Mouse (Mus musculus) lung, postnatal 10 days (tissue): ENCODE measurements around the gene Kcnc1.

Experiments used
- DNase-seq: peaks from one replicate; pipeline ENCODE4 v3.0.0; 2021

Gene Kcnc1

DNA sequence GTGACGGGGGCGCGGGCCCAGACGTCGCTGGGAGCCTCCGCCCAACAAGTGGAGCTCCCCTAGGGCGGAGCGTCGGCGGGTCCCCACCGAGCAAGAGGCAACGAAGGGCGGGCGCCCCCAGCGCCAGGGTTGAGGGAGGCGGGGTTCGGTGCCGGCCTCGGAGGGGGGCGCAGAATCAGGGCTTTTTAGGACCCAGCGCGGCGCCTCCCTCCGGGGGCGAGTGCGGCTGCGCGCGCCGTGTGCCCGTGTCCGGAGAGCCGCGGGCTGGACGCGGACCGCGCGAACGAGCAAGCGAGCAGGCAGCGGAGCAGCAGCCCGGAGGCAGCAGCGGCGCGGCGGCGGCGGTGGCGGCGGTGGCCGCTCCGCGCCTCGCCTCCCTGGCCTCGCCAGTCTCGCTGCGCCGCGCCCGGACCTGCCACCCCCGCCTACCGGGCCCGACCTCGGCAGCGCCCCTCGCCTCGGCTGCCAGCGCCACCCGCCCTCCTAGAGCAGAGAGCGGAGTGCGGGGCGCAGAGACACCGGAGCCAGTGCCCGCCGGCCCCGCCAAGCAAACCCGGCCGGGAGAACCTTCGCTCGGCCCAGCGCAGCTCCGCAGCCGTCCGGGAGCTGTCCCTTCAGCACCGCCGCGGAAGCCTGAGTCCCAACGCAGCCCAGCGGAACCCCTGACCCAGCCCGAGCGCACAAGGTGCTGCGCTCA, at the start of gene Kcnc1:
Kcnc1 (plus strand) TSS at position 267 of the 697 bp plus-strand sequence.
- DNase-seq: peak; percentile 85

DNA sequence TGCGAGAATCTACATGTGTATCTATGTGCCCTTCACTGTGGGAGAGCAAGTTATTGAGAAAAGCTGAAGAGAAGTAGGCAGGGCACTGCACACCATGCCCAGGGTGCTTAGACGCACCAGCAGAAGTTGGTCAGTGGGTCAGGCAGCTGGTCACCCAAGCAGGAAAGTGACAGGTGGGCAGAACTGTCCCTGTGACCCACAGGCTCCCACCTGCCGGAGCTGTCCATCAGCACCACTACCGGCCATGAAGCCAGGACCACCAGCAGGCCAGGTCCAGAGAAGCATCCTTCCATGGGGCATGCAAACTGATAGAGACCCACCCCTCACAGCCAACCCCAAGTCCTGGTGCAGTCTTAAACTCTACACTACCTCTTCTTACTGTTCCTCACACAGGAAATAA, 48.6 kb upstream of the Kcnc1 start:
- no peak for DNase-seq

DNA sequence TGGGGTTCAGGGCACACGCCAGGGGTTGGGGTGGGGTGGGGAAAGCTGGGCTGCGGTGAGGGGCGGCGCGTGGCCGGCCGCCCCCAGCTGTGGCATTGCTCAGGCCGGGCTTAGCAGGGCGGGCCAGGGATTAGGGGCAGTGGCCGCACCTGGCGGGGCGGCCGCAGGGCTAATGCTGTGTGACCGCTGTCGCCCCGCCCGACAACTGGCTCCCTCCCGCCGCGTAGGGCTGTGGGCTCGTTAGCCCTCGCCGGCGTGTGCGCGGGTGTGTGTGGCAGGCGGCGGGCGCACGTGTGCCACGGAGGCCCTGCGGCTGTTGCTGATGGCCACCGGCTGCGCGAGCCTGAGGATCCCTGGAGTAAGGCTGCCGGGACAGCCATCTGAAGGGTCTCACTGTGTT, 47.5 kb upstream of the Kcnc1 start:
- DNase-seq: no peak

DNA sequence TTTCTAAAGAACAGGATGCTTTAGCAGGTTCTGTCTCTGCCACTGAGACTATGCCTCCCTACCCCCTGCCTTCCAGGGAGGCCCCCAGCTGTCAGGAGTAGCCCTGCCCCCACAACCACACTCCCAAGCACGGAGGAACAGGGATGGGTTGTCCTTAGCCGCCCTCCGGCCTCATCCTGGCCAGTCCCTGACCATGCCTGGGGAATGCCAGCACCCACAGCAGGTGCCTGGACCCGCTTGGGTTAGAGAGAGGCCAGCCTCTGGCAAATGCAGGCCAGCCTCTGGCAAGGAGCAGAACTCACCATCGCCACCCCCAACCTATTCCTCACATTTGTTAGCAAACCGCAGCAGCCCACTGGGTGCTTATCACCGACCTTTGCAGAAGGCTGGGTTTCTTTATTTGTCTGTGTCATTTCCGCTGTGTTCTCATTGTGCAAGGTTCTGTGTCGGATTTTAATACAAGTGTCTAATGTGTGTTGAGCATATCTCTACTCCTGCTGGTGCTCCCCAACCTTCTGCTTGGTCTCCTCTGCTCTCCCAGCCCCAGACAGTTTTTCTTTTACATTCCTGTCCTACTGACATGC, 46.1 kb upstream of the Kcnc1 start:
- DNase-seq: no peak

DNA sequence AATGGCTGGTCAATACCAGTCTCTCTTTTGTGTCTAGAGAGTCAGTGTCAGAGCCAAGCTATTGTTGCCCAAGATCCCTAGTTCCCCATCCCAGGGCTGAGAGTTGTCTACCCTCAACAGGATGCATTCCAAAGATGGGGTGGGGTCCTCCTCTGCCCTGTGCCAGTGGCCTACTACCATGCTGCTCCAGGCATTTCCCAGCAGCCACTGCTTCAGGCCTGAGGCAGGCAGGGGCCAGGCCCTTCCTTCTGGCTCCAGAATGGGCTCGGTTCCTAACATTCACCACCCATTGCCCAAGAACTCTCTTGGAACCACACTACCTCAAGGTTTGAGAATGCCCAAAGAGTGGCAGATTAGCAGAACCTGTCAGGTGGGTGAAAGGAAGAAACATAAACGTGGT, 43.5 kb upstream of the Kcnc1 start:
- no peak for DNase-seq

DNA sequence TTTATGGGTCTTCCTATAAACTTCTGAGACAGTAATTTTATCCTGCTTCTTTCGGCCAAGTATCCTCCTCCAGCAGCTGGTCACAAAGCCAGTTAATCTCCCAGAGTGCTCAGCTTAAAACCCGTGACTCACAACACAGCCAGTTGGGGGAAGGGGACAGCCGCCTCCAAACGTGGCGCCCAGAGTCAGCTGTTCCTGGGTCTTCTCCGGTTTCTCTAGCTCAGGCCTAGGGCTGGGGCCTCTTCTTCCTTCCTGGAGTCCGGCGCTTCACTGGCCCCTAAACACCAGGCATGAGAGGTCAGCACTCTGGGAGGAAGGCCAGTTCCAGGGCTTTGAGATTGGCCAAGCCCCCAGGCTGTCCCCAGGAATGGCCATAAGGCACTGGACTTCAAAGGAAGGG, 43.1 kb upstream of the Kcnc1 start:
- no peak for DNase-seq

DNA sequence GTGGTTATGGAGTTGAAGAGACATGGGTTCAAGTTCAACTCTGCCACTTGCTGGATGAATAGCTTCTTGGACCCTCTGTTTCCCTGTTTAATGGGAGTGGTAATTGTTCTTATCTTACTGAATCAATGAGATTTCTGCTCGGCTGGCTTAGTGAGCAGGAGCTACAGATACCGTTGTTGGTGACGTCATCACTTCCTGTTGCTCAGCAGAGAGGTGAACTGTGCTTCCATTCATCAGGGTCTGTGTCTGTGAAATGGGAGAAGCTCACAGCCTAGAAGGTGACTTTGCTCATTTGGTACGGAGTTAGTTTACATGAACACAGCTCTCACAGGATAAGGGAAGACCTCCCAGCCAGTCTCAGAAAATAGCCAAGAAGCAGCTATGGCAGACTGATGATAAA, 42.4 kb upstream of the Kcnc1 start:
- DNase-seq: no peak

DNA sequence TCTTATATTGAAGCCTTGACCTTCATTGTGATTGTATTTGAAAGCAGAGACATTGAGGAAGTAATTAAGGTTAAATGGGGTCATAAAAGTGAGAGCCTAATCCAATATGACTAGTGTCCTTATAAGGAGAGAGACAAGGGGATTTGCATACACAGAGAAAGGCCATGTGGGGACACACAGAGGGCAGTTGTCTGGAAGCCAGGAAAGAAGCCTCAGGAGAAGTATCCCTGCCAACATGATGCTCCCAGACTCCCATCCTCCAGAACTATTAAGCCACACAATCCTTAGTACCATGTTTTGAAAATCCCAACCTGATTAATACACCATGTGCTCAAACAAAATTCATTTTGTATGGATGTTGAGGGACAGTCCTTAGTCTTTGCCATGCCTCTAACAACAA, 34.5 kb upstream of the Kcnc1 start:
- no peak for DNase-seq

DNA sequence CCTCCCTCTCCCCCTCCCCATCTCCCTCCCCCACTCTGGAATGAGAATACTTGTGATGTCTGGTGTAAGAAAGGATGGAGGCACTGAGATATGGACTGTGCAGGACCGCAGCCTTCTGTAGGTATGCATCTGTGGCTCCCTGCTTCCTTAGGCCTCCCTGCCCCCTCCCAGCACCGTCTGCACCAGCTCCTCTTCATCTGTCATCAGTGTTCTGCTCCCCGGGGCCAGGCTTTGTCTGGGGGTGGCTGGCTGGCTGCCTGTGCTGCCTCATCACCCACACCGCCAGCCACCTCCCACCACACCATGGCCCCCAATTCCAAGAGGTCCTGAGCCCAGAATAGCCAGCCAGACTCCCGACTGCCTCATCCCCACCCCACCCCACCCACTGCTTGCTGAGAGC, 32.1 kb upstream of the Kcnc1 start:
- no peak for DNase-seq

DNA sequence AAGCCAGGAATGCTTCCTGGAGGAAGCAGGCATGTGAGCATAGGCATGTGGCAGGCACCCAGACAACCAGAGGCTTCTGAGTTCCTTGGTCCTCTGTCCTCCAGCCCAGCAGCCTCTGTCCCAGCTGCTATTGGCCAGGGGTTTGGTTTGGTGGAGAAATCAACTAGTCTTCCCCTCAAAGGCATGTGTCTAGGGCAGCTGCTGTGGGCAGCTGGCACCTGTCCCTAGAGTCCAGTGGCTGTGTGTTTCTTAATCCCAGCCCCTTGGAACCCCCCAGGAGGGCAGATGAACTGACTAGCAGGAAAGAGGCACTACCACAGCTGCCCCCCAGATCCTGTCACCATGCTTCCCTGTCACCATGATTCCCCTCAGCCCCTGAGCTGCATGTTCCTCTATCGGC, 30.5 kb upstream of the Kcnc1 start:
- no peak for DNase-seq

DNA sequence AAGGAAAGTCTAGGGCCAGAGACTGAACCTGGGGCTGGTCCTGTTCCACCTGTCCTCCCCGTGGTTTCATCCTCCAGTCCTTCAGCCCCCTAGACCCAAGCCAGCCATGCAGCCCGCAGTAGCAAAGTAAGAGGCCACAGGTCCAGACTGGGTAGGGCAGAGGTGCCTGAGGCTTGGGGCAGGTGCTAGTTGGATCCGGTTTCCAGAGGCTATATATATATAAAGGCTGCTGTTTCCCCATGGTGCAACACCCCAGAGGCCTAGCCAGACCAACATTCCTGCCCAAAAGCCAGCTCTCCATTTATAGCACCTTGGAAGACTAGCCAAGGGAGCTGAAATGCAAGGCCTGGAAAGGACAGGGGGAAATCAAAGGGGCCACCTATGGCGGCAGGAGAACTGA, 25.2 kb upstream of the Kcnc1 start:
- no peak for DNase-seq

DNA sequence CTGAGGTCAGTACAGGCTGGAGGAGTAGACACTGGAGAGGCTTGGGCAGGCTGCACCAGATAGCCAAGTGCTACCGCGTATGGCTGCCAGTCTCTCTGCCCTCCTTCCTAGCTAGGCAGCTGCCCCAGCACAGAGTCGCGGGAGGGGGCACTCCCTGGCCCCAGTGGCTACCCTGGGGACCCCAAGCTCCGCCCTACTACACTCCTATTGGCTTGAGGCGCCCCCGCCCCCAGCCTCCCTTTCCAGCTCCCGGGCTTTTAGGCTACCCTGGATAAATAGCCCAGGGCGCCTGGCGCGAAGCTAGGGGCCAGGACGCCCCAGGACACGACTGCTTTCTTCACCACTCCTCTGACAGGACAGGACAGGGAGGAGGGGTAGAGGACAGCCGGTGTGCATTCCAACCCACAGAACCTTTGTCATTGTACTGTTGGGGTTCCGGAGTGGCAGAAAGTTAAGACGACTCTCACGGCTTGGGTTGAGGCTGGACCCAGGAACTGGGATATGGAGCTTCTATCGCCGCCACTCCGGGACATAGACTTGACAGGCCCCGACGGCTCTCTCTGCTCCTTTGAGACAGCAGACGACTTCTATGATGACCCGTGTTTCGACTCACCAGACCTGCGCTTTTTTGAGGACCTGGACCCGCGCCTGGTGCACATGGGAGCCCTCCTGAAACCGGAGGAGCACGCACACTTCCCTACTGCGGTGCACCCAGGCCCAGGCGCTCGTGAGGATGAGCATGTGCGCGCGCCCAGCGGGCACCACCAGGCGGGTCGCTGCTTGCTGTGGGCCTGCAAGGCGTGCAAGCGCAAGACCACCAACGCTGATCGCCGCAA, 19.9 kb upstream of the Kcnc1 start, which contains the start of gene Myod1:
Myod1 (plus strand) TSS at position 303 of the 836 bp plus-strand sequence.
- DNase-seq: no peak

DNA sequence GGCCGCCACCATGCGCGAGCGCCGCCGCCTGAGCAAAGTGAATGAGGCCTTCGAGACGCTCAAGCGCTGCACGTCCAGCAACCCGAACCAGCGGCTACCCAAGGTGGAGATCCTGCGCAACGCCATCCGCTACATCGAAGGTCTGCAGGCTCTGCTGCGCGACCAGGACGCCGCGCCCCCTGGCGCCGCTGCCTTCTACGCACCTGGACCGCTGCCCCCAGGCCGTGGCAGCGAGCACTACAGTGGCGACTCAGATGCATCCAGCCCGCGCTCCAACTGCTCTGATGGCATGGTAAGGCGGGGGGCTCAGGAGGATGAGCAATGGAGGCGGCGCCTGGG, 19.3 kb upstream of the Kcnc1 start:
- DNase-seq: no peak

DNA sequence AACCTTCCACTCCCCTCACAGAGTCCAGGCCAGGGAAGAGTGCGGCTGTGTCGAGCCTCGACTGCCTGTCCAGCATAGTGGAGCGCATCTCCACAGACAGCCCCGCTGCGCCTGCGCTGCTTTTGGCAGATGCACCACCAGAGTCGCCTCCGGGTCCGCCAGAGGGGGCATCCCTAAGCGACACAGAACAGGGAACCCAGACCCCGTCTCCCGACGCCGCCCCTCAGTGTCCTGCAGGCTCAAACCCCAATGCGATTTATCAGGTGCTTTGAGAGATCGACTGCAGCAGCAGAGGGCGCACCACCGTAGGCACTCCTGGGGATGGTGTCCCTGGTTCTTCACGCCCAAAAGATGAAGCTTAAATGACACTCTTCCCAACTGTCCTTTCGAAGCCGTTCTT, 18.2 kb upstream of the Kcnc1 start:
- DNase-seq: no peak

DNA sequence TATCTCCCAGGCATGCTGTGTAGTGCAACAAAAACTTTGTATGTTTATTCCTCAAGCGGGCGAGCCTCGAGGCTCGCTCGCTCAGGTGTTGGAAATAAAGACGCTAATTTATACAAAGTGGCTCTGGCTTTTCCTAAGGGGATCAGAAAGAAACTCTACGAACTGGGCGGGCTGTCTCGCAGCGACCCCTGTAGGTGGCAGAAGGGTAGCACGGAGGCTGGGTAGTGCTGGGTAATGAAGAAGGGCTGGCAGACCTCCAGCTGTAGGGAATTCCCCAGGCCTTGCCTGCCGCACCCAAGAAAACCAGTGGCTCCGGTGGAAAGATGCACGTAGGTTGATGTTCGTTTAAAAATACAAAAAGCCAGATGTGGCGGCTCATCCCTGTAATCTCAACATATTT, 17.3 kb upstream of the Kcnc1 start:
- DNase-seq: peak; percentile 61

DNA sequence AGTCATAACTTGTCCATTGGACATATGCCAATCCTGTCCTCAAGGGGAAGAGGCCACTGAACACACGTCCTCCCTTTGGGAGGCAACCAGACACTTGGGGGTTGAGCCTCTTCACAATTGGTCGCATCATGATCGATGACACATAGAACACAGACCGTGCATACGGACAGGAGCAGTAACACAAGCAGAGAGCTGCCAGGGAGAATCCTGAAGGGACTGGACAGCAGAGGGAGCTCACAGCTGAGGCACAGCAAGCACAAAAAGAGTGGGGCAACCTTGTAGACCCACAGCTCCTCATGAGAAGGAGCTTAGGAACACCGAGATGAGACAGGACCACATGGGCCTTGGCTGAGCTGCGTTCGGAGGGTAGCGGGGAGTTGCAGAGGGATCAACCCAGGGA, 15.7 kb upstream of the Kcnc1 start:
- no peak for DNase-seq

DNA sequence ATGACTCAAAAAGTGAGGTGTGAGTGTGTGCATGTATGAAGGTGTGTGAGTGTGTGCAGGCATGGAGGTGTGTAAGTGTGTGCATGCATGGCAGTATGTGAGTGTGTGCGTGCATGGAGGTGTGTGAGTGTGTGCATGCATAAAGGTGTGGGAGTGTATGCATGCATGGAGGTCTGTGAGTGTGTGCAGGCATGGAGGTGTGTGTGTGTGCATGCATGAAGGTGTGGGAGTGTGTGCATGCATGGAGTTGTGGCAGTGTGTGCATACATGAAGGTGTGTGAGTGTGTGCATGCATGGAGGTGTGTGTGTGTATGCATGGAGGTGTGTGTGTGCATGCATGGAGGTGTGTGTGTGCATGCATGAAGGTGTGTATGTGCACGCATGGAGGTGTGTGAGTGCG, 8.9 kb upstream of the Kcnc1 start:
- DNase-seq: no peak

DNA sequence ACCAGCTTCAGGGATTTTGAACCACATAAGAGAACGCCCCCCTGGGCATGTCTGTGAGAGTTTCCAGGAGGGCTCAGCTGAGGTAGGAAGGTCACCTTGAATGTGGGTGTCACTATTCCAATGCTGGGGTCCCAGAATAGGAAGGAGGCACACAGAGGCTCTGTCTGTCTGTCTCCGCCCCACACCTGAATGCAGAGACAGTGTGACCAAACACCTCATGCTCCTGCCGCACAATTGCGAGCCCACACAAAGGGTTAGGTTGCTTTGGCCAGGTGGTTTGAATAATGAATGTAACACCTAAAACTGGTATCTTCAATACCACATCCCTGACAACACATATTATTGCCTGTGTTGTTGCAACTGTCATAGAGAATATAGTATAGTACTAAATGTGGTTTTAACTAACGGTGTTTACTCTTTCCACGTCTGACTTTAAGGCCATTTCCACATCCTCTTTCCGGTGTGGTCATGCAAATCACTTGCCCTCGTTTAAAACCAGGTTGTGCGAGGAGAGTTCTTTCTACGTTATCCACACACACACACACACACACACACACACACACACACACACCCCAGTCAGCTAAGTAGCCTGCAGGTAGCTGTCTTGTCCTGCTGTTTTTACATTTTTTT, 6.7 kb upstream of the Kcnc1 start:
- DNase-seq: no peak

DNA sequence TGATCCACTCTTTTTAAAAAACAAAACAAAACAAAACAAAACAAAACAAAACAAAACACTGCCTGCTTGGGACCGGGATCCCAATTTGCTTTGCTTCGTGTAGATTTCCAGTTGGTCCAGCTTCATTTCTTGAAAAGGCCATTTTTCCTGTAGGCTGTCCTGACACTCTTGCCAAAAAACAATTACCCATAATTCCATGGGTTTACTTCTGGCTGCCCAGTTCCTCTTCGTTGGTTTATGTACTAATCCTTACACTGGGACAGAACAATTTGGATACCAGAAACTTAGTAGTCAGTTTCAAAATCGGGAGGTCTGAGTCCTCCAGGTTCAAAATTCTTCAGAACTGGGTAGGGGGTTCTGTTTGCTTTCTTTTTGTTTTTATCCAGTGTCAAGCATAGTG, 6.1 kb upstream of the Kcnc1 start:
- DNase-seq: no peak

DNA sequence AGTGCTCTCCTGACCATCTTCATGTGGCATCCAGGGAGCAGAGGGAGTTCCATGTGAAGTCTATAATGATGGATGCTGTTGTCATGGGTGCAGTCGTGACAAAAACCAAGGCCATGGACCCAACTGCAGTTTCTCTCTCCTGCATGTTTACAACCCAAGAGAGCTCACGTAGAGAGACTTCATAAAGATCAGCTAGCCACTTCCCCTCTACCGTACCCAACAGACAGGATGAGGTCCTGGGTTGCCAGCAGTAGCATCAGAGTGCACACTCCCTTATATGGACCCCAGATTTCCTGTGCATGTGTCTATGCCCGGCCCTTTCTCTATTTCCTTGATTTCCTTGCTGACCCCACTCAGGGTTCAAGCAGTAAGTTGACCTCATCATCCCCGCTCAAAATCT, 4.6 kb upstream of the Kcnc1 start:
- no peak for DNase-seq

DNA sequence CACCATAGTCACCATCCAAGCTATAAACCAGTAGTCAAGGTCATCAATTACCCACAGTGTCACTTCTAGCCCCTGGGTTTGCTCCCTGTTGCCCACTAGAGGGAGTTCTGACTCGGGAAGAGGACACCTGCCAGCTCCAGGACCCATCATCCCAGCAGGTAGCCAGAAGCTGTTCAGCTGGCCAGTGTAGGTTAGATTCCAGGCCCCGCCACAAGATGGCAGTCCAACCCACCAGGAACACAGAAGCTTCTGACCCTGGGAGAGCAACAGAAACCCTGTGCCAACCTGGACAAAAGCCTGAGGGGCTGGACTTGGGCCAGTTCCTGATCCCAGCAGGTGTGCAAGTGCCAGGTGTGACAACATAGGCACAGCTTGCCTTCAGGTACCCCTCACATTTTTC, 3.2 kb upstream of the Kcnc1 start:
- peak; percentile 82 for DNase-seq

DNA sequence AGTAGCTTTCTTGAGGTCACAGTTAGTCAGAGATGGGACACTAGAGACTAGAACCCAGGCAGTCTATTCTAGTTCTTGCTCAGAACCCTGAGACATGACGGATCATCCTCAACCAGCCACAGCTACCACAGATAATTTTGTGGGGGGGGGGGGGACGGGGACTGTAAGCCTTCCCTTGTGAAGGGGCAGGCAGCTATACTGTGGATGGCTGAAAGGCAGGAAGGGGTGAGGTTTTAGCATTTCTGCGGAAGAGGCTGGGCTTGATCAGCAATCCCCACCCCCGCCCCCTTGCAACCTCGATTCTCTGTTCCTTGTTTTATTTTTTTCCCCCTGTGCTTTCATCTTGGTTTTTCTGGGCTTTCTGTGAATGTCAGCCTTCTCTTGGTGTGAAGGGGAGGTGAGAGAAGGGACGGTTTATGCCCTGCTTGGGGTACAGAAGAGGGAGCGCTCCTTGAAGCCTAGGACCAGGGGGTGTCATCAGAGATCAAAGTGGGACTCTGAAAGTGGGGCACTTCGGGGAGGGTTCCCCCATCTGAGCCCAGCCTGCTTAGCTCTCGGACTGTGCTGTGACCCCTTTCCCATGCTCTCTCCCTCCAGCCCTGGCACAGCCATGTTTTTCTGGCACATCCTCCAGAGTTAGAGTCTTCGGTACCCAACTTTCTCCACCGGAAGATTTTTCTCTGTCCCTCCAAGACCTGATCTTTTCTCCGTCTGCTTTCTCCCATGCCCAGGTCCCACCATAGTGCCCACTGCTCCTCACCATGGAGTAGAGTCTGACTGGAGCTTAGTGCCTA, 2.4 kb upstream of the Kcnc1 start:
- DNase-seq: no peak

DNA sequence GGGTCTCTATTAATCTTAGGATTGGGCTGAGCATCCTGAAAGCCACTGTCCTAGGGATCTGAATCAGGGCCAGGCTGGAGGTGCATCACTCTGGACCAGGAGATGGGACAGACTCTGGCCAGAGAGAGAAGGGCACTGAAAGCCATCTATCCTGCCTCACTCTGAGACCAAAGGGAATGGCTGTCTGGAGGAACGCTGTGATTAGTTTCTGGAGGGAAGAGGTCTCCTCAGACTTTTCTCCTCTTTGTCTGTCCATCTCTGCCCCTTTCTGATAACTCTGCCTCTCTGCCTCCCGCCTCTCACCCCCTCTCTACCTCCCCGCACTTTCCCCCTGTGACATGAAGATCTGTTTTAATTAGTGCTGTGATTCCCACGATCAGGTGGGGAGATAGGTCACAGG, 1.4 kb upstream of the Kcnc1 start:
- DNase-seq: no peak
